Mouse (Mus musculus): Measurements from ENCODE around the gene Fgr. TPM values are rescaled to one million over a fixed set of nuclear protein-coding genes. Genes with fewer than 3 reads are reported as not detected.

The Fgr gene
- polyA plus RNA-seq, 1 experiment, result 0.55 TPM

DNA sequence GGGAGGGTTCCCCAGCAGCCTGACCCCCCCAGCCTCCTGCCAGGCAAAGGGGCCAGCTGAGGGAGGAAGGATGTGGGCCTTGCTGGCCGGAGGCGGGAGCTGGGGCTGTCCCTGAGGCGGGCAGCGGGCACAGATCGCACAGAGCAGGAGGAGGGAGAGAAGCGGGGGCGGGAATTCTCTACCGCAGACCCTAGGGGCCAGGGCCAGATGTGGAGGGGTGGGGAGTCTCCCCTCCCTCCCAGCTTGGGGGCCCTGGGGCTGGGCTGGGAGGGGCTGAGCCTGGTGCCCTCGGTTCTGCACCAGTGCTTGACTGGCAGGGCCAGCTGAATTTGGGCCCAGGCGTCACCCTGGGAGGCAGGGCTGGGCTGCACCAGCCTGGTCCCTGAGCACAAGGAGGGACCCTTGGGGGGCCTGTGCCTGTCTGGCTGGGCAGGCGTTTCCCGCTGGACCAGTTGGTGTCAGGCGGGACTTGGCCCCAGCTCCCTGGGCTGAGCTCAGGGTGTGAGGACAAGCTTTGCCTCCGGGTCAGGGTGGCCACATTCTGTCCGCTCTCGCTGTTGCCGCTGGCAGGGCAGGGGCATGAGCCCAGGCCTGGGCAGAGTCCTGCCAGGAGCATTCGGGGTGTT is 39.5 kb downstream of the Fgr start:
- peak overlapping the region; percentile 73 for H3K4me3 ChIP-seq (ENCODE audit: insufficient read depth, low read depth, low read length)
- H3K27ac ChIP-seq (replicated peaks; ENCODE audit: low read depth, low read length), result peak overlapping the region; percentile 45
- H3K4me1 ChIP-seq (ENCODE audit: control insufficient read depth, insufficient read depth, insufficient read length, low read length), result peaks cover 22% of the 10 kb centered on the region

DNA sequence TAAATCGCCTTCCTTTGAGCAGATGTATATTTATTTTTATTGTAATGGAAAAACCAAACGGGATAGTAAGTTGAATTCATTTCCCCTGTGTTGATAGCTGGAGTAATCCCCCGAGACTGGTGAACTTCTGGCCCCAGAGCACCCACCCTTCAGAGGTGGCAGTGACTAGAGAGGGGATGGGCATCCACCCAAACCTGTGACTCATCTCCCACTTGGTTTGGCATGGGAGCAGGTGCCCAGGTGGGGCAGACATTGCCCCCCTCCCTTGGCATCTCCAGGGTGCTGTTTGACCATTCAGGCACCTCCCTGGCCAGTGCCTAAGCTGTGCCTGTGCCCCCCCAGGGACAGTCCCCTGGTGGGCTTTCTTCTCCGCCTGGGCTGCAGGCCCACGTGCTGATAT is 40.2 kb downstream of the Fgr start:
- H3K27ac ChIP-seq (replicated peaks; ENCODE audit: low read depth, low read length), result no peak overlapping the region; the same call in 1 of the 2 replicates
- H3K4me1 ChIP-seq (ENCODE audit: control insufficient read depth, insufficient read depth, insufficient read length, low read length), result peaks cover 24% of the 10 kb centered on the region
- peak overlapping the region; percentile 10; the same call in 1 of the 2 replicates for H3K4me3 ChIP-seq (ENCODE audit: insufficient read depth, low read depth, low read length)

- H3K4me3 ChIP-seq (ENCODE audit: insufficient read depth, low read depth, low read length), result no peak overlapping the region
- H3K4me1 ChIP-seq (ENCODE audit: control insufficient read depth, insufficient read depth, insufficient read length, low read length), result peaks cover 24% of the 10 kb centered on the region
- no peak overlapping the region; the same call in 1 of the 2 replicates for H3K27ac ChIP-seq (replicated peaks; ENCODE audit: low read depth, low read length)
Observed at GRCm38 (mm10) chr4:133014896-133015709, 41.2 kb downstream of the Fgr start.

- peak overlapping the region; percentile 38 for H3K27ac ChIP-seq (replicated peaks; ENCODE audit: low read depth, low read length)
- H3K4me3 ChIP-seq (ENCODE audit: insufficient read depth, low read depth, low read length), result no peak overlapping the region
- H3K4me1 ChIP-seq (ENCODE audit: control insufficient read depth, insufficient read depth, insufficient read length, low read length), result peaks cover 28% of the 10 kb centered on the region
Observed at GRCm38 (mm10) chr4:133015710-133016651, 42.1 kb downstream of the Fgr start.

GRCm38 (mm10) chr4:133016677-133017415 is 43.0 kb downstream of the Fgr start:
- Histone ChIP-seq H3K27ac (replicated peaks; ENCODE audit: low read depth, low read length) (peak overlapping the region; percentile 43; the same call in 1 of the 2 replicates), H3K4me1 (ENCODE audit: control insufficient read depth, insufficient read depth, insufficient read length, low read length) (peaks cover 30% of the 10 kb centered on the region)

GRCm38 (mm10) chr4:133017597-133018262 is 43.8 kb downstream of the Fgr start:
- H3K4me1 ChIP-seq (ENCODE audit: control insufficient read depth, insufficient read depth, insufficient read length, low read length), result peaks cover 33% of the 10 kb centered on the region
- H3K27ac ChIP-seq (replicated peaks; ENCODE audit: low read depth, low read length), result no peak overlapping the region
- no peak overlapping the region for H3K4me3 ChIP-seq (ENCODE audit: insufficient read depth, low read depth, low read length)

More at GRCm38 (mm10) chr4:133016677-133017415, 43.0 kb downstream of the Fgr start:
- no peak overlapping the region for H3K4me3 ChIP-seq (ENCODE audit: insufficient read depth, low read depth, low read length)

DNA sequence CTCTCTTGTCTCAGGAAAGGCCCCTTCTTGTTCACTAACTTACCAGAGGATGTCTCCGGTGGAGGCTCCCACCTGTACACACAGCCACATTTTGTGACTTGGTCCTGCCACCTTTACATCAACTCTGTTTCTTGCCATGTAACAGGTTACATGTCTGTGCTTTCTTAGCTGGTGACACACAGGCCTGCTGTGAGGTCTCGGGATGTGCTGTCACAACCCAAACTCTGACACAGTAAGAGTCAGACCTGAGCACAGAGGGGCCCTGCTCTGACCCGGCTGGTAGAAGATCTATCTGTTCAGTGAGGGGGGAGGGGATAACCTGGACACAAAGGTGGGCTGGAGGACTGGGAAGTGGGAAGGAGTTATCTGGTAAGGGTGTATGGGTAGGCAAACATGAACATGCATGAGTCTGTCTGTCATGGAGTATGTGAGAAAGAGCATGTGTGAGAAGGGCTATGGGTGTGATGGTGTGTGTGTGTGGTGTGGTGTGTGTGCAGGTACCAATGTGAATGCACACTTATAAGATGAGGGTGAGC is 44.4 kb downstream of the Fgr start:
- Histone ChIP-seq H3K4me3 (ENCODE audit: insufficient read depth, low read depth, low read length) (no peak overlapping the region), H3K27ac (replicated peaks; ENCODE audit: low read depth, low read length) (no peak overlapping the region), H3K4me1 (ENCODE audit: control insufficient read depth, insufficient read depth, insufficient read length, low read length) (peaks cover 39% of the 10 kb centered on the region)

DNA sequence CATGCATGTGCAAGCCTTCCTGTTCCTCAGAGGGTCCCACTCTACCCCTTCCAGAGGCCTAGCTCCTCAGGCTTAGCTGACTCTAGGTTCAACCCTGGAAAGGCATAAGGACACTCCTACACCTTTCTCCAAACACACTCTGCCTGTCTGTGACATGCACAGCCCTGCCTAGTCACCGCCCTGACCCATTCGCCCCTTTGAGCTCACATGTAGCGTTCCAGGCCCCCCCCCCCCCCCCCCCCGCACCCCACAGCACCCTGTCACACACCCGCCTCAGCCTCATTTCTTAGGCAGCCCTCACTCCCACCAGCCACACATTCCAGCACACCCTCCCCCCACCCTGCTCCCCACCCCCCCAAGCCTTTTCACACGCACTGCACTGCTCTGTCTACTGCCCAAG is 46.8 kb downstream of the Fgr start:
- H3K4me3 ChIP-seq (ENCODE audit: insufficient read depth, low read depth, low read length), result no peak overlapping the region
- H3K27ac ChIP-seq (replicated peaks; ENCODE audit: low read depth, low read length), result no peak overlapping the region
- H3K4me1 ChIP-seq (ENCODE audit: control insufficient read depth, insufficient read depth, insufficient read length, low read length), result peaks cover 43% of the 10 kb centered on the region

- H3K4me1 ChIP-seq (ENCODE audit: control insufficient read depth, insufficient read depth, insufficient read length, low read length), result peaks cover 41% of the 10 kb centered on the region
- no peak overlapping the region for H3K27ac ChIP-seq (replicated peaks; ENCODE audit: low read depth, low read length)
- H3K4me3 ChIP-seq (ENCODE audit: insufficient read depth, low read depth, low read length), result no peak overlapping the region
Observed at GRCm38 (mm10) chr4:133021181-133021671, 47.3 kb downstream of the Fgr start.

GRCm38 (mm10) chr4:133022217-133022616 is 48.3 kb downstream of the Fgr start:
- Histone ChIP-seq H3K27ac (replicated peaks; ENCODE audit: low read depth, low read length) (no peak overlapping the region), H3K4me1 (ENCODE audit: control insufficient read depth, insufficient read depth, insufficient read length, low read length) (peaks cover 33% of the 10 kb centered on the region)

GRCm38 (mm10) chr4:133022954-133023635 is 49.2 kb downstream of the Fgr start:
- Histone ChIP-seq H3K27ac (replicated peaks; ENCODE audit: low read depth, low read length) (no peak overlapping the region), H3K4me1 (ENCODE audit: control insufficient read depth, insufficient read depth, insufficient read length, low read length) (peaks cover 33% of the 10 kb centered on the region), H3K4me3 (ENCODE audit: insufficient read depth, low read depth, low read length) (no peak overlapping the region)

More at GRCm38 (mm10) chr4:133022217-133022616, 48.3 kb downstream of the Fgr start:
- H3K4me3 ChIP-seq (ENCODE audit: insufficient read depth, low read depth, low read length), result no peak overlapping the region

- Histone ChIP-seq H3K4me1 (ENCODE audit: control insufficient read depth, insufficient read depth, insufficient read length, low read length) (peaks cover 34% of the 10 kb centered on the region), H3K27ac (replicated peaks; ENCODE audit: low read depth, low read length) (no peak overlapping the region), H3K4me3 (ENCODE audit: insufficient read depth, low read depth, low read length) (no peak overlapping the region)
Observed at GRCm38 (mm10) chr4:133023636-133024035, 49.7 kb downstream of the Fgr start.

GRCm38 (mm10) chr4:133024404-133024803 is 50.5 kb downstream of the Fgr start:
- no peak overlapping the region for H3K4me3 ChIP-seq (ENCODE audit: insufficient read depth, low read depth, low read length)
- peak overlapping the region; percentile 36; the same call in 1 of the 2 replicates for H3K27ac ChIP-seq (replicated peaks; ENCODE audit: low read depth, low read length)
- H3K4me1 ChIP-seq (ENCODE audit: control insufficient read depth, insufficient read depth, insufficient read length, low read length), result peaks cover 37% of the 10 kb centered on the region
